ENCODE assay signal across 12 mouse cellular contexts in genomic region chr14:69467612-69468366, GRCm38 (mm10). TPM values are rescaled to one million over a fixed set of nuclear protein-coding genes. Genes with fewer than 3 reads are reported as not detected.
"Had no signal": no experiment of that assay in that cellular context is flagged by ENCODE, and none has a peak within 500 bp of the region (broad histone marks: within the 10 kb centered on the region; RNA-seq: fewer than 3 reads in every experiment).

No protein-coding gene starts in this region.

RNA-seq across cellular contexts. Expression of gene Gm16867, which starts 35.4 kb away (rescaled TPM):
- polyA plus RNA-seq: liver, postnatal 0 days; lung, embryonic 15.5 days; midbrain, embryonic 11.5 days; midbrain, embryonic 13.5 days; midbrain, embryonic 15.5 days; midbrain, postnatal 0 days; neural tube, embryonic 12.5 days; neural tube, embryonic 14.5 days; stomach, embryonic 15.5 days; stomach, postnatal 0 days; urinary bladder, adult 2 months had no signal

RNA-seq across cellular contexts. Expression of gene Gm27179, which starts 44.6 kb away (rescaled TPM):
- polyA plus RNA-seq: liver, postnatal 0 days; lung, embryonic 15.5 days; macrophage; midbrain, embryonic 11.5 days; midbrain, embryonic 13.5 days; midbrain, embryonic 15.5 days; midbrain, postnatal 0 days; neural tube, embryonic 12.5 days; neural tube, embryonic 14.5 days; stomach, embryonic 15.5 days; stomach, postnatal 0 days; urinary bladder, adult 2 months had no signal
